In genomic region chr15:98776280-98777004, GRCm38 (mm10) we compare ENCODE assay signal across 8 mouse cellular contexts. TPM values are rescaled to one million over a fixed set of nuclear protein-coding genes. Genes with fewer than 3 reads are reported as not detected.
A peak's percentile ranks its signal among the peaks of the same experiment; 100 is the strongest.
DNase-seq lines count a peak whose midpoint lies in the region; ATAC-seq lines count a peak whose summit lies in the region.
"Had no signal": no experiment of that assay in that cellular context is flagged by ENCODE, and none has a peak within 500 bp of the region (broad histone marks: within the 10 kb centered on the region; RNA-seq: fewer than 3 reads in every experiment).

No protein-coding gene starts in this region.

- H3K9me3 ChIP-seq in forebrain, embryonic 12.5 days, result no peaks in the 10 kb centered on the region
- H3K9me3 ChIP-seq in kidney, embryonic 15.5 days (replicated peaks), result no peaks in the 10 kb centered on the region

- DNase-seq in testis, postnatal 10 days (ENCODE audit: low spot score), result peak; percentile 54
- DNase-seq in testis, postnatal 14 days (ENCODE audit: low spot score), result no peak
- DNase-seq in thymus, postnatal 4 days, result peak; percentile 73
- no peak for DNase-seq in frontal cortex, postnatal 10 days (ENCODE audit: low spot score in 2 of 2)

- peak; percentile 71 for ATAC-seq in forebrain, embryonic 12.5 days (ENCODE audit: low FRiP score)
- peak; percentile 38 for ATAC-seq in kidney, embryonic 15.5 days (replicated peaks; ENCODE audit: low FRiP score)
- ATAC-seq in megakaryocyte-erythroid progenitor cell, adult 5-6 weeks (replicated peaks; ENCODE audit: low FRiP score, low TSS enrichment, poor library complexity, severe bottlenecking), result 0 out of 2 replicates have a peak, but pooled peaks have one; percentile 25

- H3K27ac ChIP-seq in forebrain, embryonic 12.5 days, result no peak overlapping the region
- no peak overlapping the region for H3K27ac ChIP-seq in kidney, embryonic 15.5 days

- no peak overlapping the region for H3K9ac ChIP-seq in forebrain, embryonic 12.5 days
- no peak overlapping the region for H3K9ac ChIP-seq in kidney, embryonic 15.5 days

- under 1% methylated on average over 54 of the region's 62 CpGs for WGBS in forebrain, embryonic 12.5 days
- WGBS in kidney, embryonic 15.5 days, result 1% methylated on average over 62 of the region's 62 CpGs

- no peaks in the 10 kb centered on the region for H3K36me3 ChIP-seq in forebrain, embryonic 12.5 days (replicated peaks)
- no peaks in the 10 kb centered on the region for H3K36me3 ChIP-seq in kidney, embryonic 15.5 days

- H3K4me2 ChIP-seq in forebrain, embryonic 12.5 days, result peak overlapping the region; percentile 41
- peak overlapping the region; percentile 53 for H3K4me2 ChIP-seq in kidney, embryonic 15.5 days

- H3K27me3 ChIP-seq in forebrain, embryonic 12.5 days, result peaks cover 100% of the 10 kb centered on the region
- peaks cover 100% of the 10 kb centered on the region for H3K27me3 ChIP-seq in kidney, embryonic 15.5 days

- peaks cover 47% of the 10 kb centered on the region for H3K4me1 ChIP-seq in forebrain, embryonic 12.5 days
- H3K4me1 ChIP-seq in kidney, embryonic 15.5 days, result peaks cover 54% of the 10 kb centered on the region

- H3K4me3 ChIP-seq in forebrain, embryonic 12.5 days (replicated peaks), result peak overlapping the region; percentile 24
- peak overlapping the region; percentile 31 for H3K4me3 ChIP-seq in kidney, embryonic 15.5 days (replicated peaks)
- H3K4me3 ChIP-seq: erythroblast, embryonic 14.5 days had no signal

RNA-seq across cellular contexts. Expression of gene Wnt10b, which starts 1.5 kb away (rescaled TPM):
- 0.18 and 0.24 TPM in 2 replicates for polyA plus RNA-seq in forebrain, embryonic 12.5 days (2016; fragmentation: Nextera tagmentation; extraction: Ambion mirVana)
- polyA plus RNA-seq in kidney, embryonic 15.5 days (2015; fragmentation: Nextera tagmentation; extraction: Ambion mirVana), result 0.12 and 0.31 TPM in 2 replicates
- not detected in 2 replicates for total RNA-seq in megakaryocyte-erythroid progenitor cell, adult 5-6 weeks (2014; fragmentation: Nextera tagmentation)
- total RNA-seq in megakaryocyte-erythroid progenitor cell, adult 5-6 weeks (2017), result not detected in 2 replicates
- polyA plus RNA-seq: erythroblast, embryonic 14.5 days had no signal

RNA-seq across cellular contexts. Expression of gene Wnt1, which starts 13.2 kb away (rescaled TPM):
- 0.18 and 0.61 TPM in 2 replicates for polyA plus RNA-seq in forebrain, embryonic 12.5 days (2016; fragmentation: Nextera tagmentation; extraction: Ambion mirVana)
- 0.06 TPM in 1 of 2 replicates, not detected in the other for polyA plus RNA-seq in kidney, embryonic 15.5 days (2015; fragmentation: Nextera tagmentation; extraction: Ambion mirVana)
- not detected in 2 replicates for total RNA-seq in megakaryocyte-erythroid progenitor cell, adult 5-6 weeks (2014; fragmentation: Nextera tagmentation)
- not detected in 2 replicates for total RNA-seq in megakaryocyte-erythroid progenitor cell, adult 5-6 weeks (2017)
- polyA plus RNA-seq: erythroblast, embryonic 14.5 days had no signal

RNA-seq across cellular contexts. Expression of gene Arf3, which starts 13.4 kb away (rescaled TPM):
- 58.2 and 58.3 TPM in 2 replicates for polyA plus RNA-seq in forebrain, embryonic 12.5 days (2016; fragmentation: Nextera tagmentation; extraction: Ambion mirVana)
- polyA plus RNA-seq in kidney, embryonic 15.5 days (2015; fragmentation: Nextera tagmentation; extraction: Ambion mirVana), result 51.9 and 55.6 TPM in 2 replicates
- 22.5 and 23.2 TPM in 2 replicates for total RNA-seq in megakaryocyte-erythroid progenitor cell, adult 5-6 weeks (2014; fragmentation: Nextera tagmentation)
- total RNA-seq in megakaryocyte-erythroid progenitor cell, adult 5-6 weeks (2017), result 16.9 and 22.1 TPM in 2 replicates

RNA-seq across cellular contexts. Expression of gene Ddn, which starts 32.8 kb away (rescaled TPM):
- polyA plus RNA-seq in forebrain, embryonic 12.5 days (2016; fragmentation: Nextera tagmentation; extraction: Ambion mirVana), result 0.22 TPM in 1 of 2 replicates, not detected in the other
- polyA plus RNA-seq in kidney, embryonic 15.5 days (2015; fragmentation: Nextera tagmentation; extraction: Ambion mirVana), result 2.9 and 3.2 TPM in 2 replicates
- total RNA-seq in megakaryocyte-erythroid progenitor cell, adult 5-6 weeks (2014; fragmentation: Nextera tagmentation), result not detected in 2 replicates
- 0.08 TPM in 1 of 2 replicates, not detected in the other for total RNA-seq in megakaryocyte-erythroid progenitor cell, adult 5-6 weeks (2017)

RNA-seq across cellular contexts. Expression of gene Fkbp11, which starts 48.4 kb away (rescaled TPM):
- polyA plus RNA-seq in forebrain, embryonic 12.5 days (2016; fragmentation: Nextera tagmentation; extraction: Ambion mirVana), result 6.2 and 8.5 TPM in 2 replicates
- 40.3 and 40.5 TPM in 2 replicates for polyA plus RNA-seq in kidney, embryonic 15.5 days (2015; fragmentation: Nextera tagmentation; extraction: Ambion mirVana)
- total RNA-seq in megakaryocyte-erythroid progenitor cell, adult 5-6 weeks (2014; fragmentation: Nextera tagmentation), result 5.5 and 6.1 TPM in 2 replicates
- total RNA-seq in megakaryocyte-erythroid progenitor cell, adult 5-6 weeks (2017), result 5.8 and 6.9 TPM in 2 replicates

Comparison
In these comparisons a context has a peak if more than half of its experiments do, and no peak if none do; other contexts are left out.
1. DNase-seq: peak in testis, postnatal 10 days (single experiment) and thymus, postnatal 4 days (single experiment); none in testis, postnatal 14 days (single experiment) and frontal cortex, postnatal 10 days (0 of 2).
2. Peak in every context shown above with its lines, with median percentiles within 50 percentile points of each other: ATAC-seq.